Mouse (Mus musculus) v-Abl transformed pro-B cells (cell line): ENCODE measurements around the gene Gm2237.
"Not testable (repeated sequence)": the region's sequence is repeated elsewhere in the genome, so short reads cannot be mapped to it uniquely, and the experiment has no call there.

Experiments
- in situ Hi-C, 2 experiments: fragments of 400-800 bp; cut with MboI; formaldehyde crosslinking; loops; one replicate each; pipeline ENCODE4 v1.15.1; 2025; ENCODE audit not compliant: unreplicated experiment in 2 of 2

Gene Gm2237

DNA sequence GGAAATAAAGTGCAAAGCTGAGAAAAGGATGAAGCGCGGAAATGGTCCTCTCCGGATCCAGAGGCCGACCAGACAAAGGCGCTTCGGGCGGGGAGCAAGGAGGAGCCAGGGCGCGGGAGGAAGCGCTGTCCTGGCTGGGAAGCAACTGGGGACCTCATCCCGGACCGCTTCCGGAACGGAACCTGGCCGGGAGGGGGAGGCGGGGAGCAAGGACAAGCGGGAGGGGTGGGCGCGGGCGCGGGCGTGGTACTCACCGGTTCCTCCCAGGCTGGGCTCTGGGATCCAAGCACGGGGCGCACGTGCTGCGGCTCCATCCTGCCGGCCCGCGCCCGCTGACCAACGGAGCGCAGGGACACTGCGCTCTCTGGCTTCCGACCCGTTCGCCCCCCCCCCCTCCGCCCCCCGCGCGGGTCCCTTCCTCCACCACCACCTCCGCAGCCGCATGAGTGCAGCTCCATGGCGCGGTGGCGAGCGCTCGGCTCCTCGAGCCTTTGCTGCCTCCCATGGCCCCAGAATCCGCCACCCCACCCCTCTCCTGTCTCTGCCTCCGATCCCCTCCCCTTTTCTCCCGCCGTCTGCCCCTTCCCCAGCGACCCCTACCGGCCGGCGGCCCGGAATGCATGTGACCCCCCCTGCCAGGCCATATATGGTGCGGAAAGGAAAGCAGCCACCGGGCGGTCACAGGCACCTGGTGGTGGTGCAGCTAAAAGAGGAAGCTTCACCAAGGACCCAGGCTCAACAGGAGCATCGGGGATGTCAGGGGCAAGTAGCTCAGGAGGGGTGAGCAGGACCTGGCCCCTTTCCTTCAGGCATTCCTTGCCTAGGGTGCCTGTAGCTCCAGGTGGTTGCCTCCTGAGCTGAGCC, at the start of gene Gm2237:
Gene Gm2237 (minus strand): TSS at position 332 of the 864 bp plus-strand sequence.
- in situ Hi-C loops: not testable (repeated sequence)

DNA sequence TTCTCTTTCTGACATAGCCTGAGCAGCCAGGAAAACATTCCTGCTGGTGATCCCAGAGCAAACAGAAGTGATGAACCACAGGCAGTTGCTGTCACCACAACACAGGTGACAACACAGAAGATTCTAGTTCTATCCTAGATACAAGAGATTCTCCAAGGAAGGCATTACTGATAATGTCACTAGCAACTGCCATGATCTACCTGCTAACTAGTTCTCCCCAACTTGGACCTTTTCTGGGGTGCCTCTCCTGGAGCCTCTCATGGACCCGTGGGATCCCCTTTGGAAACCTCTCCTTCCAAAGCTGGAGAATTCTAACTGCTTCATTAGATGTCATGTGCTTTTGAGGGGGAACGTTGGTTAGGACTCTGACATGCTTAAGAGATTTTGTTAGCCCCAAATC, 17.5 kb upstream of the Gm2237 start, which contains the start of gene Gm5458:
Gene Gm5458 (minus strand): TSS at position 101 of the 400 bp plus-strand sequence.
- in situ Hi-C loops: not testable (repeated sequence)

DNA sequence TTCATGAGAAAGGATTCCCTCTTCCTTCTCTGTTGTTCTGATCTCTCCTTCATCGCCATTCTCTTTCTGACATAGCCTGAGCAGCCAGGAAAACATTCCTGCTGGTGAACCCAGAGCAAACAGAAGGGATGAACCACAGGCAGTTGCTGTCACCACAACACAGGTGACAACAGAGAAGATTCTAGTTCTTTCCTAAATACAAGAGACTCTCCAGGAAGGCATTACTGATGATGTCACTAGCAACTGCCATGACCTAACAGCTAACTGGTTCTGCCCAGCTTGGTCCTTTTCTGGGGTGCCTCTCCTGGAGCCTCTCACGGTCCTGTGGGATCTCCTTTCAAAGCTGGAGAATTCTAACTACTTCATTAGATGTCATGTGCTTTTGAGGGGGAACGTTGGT, 35.1 kb downstream of the Gm2237 start, which contains the start of gene Gm2244:
Gene Gm2244 (minus strand): TSS at position 101 of the 400 bp plus-strand sequence.
- in situ Hi-C loops: not testable (repeated sequence)
